Mouse (Mus musculus) urinary bladder, postnatal 25 days (tissue): ENCODE data around the gene BC034090.
"Not testable (repeated sequence)": the region's sequence is repeated elsewhere in the genome, so short reads cannot be mapped to it uniquely, and the experiment has no call there.

Source experiments
- DNase-seq: peaks from one replicate; pipeline ENCODE4 v3.0.0; 2022; ENCODE audit warnings: low spot score

BC034090 gene

DNA sequence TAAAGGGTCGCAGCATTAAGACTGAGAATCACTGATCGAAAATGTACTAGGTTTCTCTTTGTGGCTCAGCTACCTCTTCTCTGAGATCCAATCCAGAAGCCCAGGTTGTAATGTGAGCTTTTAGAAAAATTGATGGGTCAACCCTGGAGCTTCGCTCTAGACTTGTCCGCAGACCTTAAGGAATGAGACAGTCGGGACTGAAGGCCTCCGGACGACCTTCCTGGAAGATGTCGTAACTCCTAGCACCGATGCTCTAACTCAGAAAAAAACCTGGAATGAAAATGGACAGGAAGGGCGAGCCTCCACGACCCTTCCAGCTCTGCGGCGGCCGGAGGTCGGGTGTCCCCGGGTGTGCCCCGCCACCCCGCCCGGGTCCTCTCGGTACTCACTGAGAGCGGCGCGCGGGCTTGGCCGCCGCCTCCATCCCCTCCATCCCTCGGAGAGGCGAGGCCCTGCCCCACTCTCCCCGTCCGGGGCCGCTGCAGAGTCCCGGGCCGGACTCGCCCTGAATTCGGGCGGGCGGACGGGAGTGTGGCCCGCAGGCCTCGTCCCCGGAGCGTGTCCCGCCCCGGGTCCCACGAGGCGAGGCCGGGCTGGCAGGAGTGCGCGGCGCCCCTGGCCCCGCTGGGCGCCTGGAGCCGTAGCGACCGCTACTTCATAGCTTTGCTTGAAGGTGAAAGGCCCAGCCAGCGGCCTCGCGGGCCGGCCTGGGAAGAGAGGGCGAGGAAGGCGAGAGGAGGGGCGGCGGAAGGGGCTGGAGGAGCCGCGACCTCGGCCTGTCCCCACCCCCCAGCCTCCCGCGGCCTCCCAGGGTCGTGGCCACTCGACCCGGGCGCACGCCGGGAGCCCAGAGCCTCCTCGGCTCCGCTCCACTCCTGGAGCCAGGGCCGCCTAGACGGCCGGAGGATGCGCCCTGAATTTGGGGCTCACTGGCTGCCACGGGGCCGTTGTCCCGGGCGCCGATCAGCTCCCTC is at the start of gene BC034090:
Gene BC034090, minus strand, starts transcription at position 648 of the 974 bp plus-strand sequence.
- DNase-seq: peak; percentile 43

DNA sequence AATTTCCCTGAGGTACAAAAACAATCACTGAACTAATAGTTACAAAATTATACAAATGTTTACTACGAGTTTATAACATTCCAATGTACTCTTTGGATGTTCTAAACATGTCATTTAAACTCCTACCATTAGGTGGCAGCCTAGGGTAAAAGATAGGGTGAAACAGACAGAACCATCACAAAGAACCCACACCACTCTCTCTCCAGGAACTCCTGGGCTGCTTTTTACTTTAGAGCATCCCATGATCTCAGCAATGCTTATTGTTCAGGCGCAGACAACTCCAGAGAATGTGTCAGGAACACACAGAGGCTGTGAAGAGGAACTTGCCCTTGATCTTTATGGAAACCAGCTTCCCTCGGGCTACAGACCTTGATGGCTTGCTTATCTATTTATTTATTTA is 49.2 kb upstream of the BC034090 start:
- DNase-seq: peak; percentile 38

DNA sequence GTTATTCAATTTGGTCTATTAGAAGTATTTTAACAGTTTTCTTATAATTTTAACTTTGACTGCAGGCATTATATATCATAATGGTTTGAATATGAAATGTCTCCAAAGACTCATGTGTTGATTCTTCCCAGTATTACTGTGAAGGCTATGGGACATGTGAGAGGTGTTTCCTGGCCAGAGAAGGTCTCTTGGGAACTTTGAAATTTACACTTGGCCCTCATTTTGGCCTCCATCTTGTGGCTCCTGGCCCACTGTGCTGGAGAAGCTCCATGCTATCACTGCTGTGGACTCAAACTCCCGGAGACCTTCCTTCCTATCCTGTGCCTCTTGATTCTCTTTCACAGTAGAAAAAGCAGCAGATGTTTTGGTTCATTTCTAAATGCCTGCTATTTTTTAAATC is 45.2 kb upstream of the BC034090 start:
- DNase-seq: no peak

DNA sequence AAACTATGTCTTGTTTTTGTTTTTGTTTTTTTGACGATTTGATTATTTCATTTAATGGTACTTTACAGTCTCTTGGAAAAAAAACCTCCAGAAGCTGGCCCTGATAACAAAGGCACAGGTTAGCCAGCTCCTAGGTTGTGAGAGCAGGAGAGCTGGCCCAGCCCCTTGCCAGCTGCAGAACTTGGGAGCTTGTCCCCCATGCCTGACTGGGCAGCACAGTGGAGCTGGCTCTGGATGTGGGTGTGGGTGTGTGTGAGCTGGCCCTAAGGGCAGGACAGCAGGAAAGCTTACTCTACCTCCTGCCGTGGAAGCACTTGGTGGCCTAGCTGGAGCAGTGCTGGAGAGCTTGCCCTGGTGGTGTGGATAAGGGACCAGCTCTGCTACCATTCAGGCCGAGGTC is 43.8 kb upstream of the BC034090 start:
- no peak for DNase-seq

DNA sequence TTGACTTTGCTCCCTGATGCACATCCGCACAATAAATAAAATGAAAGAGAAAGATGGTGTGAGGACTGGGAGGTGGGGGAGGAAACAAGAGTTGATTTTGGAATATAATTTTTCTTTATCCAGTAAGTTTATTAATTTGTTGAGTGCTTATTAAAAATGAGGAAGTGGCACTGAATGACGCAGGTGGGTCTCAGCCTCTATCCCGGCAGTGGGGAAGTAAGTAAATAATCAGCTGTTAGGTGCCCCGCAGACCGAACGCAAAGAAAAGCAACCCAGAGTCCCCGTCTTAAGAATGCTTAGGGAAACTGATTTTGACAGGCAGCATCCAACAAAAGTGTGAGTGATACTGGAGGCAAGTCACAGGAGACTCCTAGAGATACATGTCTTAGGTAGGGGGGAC is 39.6 kb upstream of the BC034090 start:
- DNase-seq: no peak

DNA sequence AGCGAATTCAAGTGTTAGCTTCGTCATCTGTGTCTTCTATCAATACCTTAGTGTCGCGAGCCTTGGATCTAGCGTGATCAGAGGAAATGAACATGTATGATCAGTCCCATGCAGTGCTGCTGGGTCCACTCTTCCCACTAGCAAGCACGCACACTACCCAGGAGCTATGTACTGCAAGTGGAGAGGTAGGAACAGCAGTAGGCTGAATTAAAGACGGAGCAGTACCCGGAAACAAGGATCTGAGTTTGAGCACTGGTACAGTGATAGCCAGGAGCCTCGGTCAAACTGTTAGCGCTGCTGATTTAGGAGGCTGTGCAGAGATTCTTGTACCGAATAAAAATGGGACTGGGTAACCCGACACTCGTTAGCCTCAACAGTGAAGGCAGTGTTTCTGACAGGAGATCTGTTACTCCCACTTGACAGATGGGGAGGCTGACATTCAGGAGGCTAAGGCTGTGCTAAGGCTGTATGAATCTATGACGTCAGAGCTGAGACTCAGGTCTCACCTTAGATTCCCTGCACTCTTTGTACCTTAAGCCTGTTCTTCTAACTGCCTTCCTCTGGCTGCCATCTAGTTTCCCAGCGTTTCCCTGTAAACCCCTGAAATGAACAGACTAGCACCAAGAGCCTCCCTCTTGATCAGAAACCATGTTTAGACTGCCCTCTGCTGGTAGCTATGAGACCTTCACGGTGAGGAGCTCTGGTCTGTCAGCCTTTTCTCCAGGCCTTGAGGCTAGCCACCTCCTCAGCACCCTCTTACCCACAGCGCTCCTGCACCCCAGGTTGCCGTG is 37.0 kb upstream of the BC034090 start:
- peak; percentile 54 for DNase-seq

DNA sequence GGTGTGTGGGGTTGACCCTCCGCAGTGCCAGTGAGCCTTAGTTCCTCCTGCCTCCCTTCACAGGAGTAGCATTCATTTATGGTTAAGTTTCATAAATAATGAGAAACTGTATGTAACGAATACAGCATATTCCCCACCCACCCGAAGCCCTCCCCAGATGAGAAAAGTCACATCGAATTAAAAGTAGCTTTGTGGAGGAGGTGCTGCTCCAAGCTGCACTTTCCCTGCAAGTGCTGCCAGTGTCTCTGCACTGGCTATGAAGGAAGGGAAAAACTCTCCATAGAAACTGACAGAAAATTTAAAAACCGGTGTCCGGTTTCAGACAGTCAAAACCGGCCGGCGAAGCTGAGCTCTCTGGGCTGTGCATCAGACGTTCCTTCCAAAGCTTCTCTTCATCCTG is 36.1 kb upstream of the BC034090 start:
- DNase-seq: no peak

DNA sequence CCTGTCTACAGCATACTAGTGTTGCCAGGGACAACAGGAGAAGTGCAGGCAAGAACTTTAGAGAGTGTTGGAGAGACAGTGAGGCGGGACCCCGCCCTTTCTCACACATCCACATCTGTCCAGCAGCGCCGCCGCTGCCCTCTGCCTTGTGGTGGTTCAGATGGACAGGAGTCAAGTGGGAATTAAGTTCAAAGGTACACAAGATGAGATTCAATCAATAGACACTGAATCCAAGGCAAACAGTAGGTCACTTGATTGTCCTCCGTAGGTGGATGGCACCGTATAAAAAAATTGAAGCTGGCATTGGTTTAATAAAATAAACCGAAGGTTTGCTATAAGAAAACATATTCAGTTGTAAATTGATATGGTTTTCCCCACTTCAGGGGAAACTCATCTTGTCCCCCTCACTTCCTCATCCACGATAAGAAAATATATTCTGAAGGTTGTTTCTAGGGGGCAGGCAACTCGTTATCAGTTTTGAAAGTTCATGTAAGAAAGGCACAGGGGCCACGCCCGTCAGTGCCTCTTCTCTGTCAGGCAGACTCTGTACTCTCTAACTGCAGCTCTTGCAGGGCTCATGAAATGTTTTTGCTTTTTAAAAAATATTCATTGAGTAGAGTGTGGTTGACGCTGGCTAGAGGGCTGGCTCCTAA is 32.3 kb upstream of the BC034090 start:
- DNase-seq: no peak

DNA sequence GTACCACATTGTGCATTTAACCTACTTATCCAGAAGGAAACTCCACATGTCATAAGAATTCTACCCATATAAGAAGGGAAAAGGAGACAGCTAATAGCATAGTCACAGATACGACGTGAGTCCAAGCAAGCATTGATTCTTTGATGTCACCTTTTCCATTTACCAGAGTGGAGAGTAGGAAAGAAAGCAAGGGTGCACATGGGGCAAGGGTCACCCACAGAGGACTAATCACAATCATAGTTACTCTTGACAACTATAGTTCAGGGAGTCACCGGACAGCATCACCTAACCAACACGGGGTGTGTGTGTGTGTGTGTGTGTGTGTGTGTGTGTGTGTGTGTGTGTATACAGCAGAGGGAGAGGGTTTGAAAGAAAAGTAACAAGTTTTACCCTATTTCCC is 31.5 kb upstream of the BC034090 start:
- no peak for DNase-seq

DNA sequence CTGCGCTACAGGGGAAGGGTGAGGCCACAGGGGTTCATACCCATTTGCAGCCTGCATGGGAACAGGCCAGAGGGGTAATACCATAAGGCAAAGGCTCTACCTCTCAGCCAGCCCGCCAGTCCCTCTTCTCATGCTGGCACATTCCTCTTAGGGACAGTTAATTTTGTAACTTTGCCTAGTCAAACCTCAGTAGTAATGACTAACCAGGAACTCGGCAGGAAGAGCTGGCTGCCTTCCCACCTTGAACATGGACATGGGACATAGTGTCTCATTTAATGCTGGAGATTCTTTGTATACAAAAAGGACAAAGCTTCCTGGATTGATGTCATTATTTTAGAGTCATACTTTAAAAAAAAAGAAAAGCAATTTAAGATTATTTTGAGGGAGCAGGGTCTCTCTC is 30.7 kb upstream of the BC034090 start:
- DNase-seq: no peak

DNA sequence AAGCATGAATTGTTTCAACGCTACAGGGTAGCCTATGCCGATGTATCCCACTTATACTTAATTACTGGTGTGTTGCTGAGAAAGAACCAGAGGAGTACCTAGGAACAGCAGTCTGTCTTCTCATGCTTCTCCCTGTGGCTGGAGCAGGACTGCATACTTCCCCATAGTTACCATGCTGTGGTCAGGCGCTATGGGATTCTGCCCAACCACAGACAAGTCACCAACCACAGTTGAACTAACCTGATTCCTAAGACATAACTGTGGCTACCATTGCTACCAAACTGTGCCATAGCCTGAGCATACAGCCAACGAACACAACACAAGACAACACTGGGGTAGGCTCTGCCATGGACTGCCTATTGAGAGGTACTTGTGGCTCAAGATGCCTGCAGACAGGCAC is 28.7 kb upstream of the BC034090 start:
- DNase-seq: no peak

DNA sequence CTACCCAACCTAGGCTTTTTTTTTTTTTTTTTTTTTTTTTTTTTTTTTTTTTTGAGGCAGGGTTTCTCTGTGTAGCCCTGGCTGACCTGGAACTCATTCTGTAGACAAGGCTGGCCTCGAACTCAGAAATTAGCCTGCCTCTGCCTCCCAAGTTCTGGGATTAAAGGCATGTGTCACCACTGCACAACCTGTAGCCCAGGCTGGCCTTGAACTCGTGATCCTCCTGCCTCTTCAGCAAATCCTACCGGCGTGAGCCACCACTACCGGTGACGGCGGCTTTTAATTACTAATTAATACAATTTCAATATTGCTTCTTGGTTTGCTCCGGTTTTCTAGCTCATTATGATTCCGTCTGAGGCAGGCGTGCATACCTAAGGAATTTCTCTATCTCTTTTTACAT is 18.3 kb upstream of the BC034090 start:
- DNase-seq: not testable (repeated sequence)

DNA sequence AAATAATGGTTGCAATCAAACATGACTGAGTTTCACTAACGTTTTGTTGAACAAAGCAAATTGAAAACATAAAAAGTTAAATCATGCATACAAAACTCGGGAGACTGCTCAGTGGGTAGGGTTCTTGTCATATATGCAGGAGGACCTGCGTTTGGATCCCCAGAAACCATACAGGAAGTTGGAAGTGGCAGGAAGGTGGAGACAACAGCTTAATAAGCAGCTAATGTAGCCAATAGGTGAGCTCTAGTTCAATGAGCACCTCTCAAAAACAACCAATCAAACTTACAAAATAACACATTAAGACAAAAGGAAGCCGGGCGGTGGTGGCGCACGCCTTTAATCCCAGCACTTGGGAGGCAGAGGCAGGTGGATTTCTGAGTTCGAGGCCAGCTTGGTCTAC is 10.1 kb upstream of the BC034090 start:
- no peak for DNase-seq

DNA sequence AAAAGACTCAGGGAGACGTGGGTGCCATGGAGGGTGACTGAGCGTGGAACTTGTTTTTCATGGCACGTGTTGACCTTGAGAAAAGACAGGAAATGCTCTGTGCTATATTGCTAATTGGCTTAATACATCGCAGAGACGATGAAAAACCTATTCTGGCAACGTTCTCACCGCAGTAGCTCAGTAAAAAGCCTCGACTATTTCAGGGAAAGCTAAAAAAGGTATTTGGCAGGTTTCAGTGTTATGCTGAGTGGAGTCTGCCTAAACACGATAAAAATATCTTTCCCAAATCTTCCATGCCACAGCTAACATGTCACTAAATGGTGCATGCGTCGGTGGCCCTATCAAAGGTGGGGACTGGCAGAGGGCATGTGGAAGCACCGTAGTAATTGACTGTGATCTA is 8.9 kb upstream of the BC034090 start:
- DNase-seq: no peak

DNA sequence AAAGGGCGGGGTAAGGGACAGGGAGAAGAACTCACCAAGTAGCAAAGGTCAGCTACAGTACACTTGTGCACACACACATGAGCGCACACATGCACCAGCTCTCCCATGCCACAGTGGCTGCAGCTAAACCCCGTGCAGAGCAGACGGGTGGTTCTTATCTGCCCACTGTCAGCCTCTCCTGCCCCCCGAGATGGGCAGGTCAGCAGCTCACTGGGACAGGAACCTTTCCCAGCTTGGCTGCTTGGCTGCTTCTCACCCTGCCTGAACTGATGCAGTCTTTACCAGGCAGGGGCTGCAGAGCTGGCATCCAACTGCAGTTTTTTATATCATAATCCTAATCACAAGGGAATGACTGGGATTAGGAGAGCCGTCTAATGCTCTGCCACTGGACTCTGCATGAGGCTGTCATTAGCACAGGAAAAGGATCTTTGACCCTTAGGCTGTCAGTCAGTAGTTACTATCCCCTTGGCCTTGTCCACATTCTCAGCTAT is 8.4 kb upstream of the BC034090 start:
- no peak for DNase-seq

DNA sequence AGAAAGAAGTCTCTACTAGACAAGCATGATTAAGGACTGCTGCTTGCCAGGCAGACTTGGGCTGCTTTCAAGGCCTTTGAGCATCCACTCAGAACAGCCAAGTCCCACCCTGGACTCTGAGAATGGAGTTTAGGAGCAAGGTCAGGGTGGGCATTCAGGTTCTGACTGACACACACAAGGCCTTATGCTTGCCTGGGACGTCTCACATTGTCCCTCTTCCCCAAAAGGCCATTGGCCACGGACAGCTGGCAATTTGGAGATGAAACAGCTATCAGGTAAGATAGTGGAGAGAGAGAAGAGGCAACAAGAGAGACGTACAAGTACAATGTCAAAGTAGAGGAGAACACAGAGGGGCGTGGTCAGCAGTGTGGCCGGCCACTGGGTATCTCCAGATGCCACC is 7.4 kb upstream of the BC034090 start:
- no peak for DNase-seq

DNA sequence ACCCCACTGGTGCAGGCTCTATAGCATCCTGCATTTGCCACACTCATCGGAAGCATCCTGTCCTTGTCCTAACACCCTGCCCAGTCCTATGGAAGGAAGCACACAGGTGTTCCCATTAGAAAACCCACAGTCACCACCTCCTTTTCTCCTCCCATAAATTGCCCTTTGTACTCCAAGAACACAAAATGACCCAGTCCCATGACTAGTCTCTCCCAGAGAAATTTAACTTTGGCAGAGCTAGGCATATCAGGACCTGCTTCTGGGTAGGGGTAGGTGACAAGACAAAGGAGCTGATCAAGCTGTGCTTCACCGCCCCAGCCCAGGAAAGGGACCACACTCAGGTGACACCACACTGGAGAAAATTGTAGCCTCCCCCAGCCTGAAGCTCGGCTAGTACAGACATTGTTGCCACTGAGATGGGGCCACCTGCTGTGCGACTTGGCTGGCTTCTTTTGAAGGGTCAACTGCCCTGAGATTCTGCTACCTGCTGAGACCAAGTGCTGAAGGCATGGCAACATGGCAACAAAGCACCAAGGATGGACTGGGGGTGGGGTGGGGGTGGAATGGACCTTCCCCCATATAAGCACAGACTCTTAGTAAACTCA is 6.4 kb upstream of the BC034090 start:
- no peak for DNase-seq

DNA sequence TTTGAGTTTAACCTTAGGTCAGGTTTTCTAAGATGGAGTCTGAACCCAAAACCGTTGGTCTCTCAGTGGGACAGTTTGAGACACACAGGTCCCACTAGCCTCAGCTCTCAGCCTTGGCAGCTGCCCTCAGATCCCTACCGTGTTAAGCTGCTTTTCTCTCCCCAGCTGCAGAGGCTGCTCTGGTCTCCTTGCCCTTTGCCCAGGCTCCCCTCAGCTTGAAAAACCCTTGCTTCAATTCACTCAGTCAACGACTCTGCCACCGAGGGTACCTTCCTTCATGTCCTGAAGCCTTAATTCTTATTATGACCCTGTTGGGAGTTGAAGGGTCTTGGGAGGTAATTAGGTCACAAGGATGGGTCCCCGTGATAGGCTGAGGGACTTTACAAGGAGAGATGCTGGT is 5.7 kb upstream of the BC034090 start:
- no peak for DNase-seq

DNA sequence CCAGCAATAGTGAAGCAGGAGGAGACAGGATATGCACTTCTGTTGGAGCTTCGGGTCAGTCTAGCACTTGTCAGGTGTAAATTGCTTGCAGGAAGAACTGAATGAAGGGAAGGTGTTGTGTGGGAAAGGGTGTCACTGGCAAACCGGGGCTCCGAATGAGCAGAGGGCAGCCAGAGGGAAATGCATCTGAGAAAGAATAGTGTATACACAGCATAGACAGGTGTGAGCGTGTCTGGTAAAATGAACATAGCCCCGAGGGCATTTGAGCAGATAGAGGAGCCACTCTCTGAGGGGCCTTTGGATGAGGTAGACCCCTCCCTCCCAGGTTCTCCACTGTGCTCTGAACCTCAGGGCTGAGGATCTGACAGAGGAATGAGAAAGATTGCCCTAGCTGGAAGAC is 3.8 kb upstream of the BC034090 start:
- DNase-seq: no peak

DNA sequence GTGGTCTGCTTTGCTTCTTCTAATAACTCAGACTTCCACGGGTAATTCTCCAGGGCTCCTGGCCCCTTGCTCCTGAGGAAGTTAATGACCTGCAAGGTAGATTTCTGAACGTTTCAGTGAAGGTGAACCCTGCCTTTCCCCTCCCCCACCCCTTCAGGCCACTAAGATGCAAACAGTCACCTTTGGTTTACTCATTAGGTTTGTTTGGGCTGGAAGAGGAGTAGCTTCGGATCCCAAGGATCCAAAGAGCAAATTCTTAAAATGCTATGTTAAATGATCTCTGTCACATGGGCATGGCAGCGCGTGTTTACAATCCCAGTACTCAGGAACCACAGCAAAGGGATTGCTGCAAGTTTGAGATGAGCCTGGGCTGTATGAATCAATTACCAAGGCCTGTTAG is 3.2 kb upstream of the BC034090 start:
- DNase-seq: no peak

DNA sequence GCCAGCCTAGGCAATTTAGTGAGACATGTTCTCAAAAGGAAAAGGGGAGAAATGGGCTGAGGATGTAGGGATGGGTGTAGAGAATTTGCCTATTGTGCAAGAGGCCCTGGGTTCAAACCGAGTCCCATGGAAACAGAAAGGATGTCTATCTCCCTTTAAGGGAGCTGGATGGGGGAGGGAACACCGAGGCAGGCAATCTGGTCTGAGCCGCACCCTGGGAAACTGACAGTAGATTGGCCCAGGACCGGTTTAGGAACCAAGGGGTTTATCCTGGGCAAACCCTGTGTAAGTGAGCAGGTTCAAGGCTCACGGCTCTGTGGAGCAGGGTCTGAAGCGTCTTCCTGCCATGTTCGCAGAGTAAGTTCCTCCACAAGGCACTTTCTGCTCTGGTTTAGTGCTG is 1.3 kb upstream of the BC034090 start:
- no peak for DNase-seq

DNA sequence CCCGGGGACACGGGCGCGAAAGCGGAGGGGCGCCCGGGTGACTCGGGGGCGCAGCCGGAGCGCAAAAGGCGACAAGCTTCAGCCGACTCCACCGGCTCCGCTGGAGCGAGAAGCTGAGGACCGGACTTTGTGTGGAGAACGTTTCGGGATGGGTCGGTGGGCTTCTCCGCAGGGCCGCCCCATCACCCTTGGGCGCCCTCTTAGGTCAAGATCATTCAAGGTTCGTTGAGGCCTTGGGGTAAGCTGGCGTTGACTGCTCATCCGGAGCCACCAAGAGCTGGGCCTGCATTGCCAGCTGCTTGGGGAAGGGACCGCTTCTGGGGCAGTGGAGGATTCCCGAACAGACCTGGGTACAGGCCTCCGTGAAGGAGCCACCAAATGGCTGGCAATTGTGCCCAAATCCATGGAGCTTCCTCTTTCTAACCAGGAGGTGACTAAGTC is 547 bp upstream of the BC034090 start:
- DNase-seq: no peak
